Mouse (Mus musculus) spleen, postnatal 10 days (tissue): ENCODE results near the gene Ppid.
"Not testable (repeated sequence)": the region's sequence is repeated elsewhere in the genome, so short reads cannot be mapped to it uniquely, and the experiment has no call there.

Source experiments
- DNase-seq, 2 experiments: peaks; one replicate each; pipeline ENCODE4 v3.0.0; 2021 to 2022; ENCODE audit warnings: low spot score in 2 of 2

Gene Ppid

GRCm38 (mm10) chr3:79572399-79572798, 18.7 kb upstream of the Ppid start:
- DNase-seq, result no peak

- DNase-seq, result not testable (repeated sequence)
These were observed 17.8 kb upstream of the Ppid start for GRCm38 (mm10) chr3:79573376-79573775.

GRCm38 (mm10) chr3:79574336-79574735, 16.8 kb upstream of the Ppid start:
- DNase-seq, result no peak

DNA sequence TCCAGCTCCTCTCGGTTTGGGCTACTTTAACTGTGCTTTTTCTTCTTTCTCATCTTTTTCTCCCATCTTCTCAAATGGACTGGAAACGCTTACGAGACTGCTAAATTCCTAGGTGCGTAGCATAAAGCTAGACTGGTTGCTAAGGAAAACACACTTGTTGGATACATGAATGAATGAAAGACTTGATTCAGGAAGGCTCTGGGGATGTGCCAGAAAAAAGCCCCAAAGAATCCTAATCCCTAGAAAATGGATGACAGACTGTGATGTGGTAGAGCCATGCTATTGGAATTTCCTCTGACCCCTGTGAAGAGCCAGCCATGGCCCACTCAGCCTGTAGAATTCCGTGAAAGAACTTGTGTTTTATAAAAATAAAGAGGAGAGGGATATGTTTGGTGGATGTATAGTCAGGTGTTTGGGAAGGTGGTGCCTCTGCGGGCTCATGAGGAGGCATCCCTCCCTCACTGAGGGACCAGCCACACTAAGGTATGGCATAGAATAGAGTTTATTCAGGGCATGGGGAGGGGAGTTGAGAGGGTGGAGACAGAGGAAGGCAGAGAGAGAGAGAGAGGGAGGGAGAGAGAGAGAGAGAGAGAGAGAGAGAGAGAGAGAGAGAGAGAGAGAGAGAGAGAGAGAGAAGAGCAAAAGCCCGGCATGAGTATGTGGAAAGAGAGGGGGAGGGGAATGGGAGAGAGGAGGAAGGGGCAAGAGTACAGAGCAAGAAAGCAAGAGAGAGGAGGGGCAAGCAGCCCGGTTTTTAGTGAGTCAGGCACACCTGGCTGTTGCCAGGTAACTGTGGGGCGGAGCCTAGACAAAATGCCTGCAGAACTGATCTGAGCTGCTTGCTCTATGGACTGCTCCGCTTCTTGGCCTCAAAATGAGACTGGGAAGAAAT, 15.3 kb upstream of the Ppid start:
- no peak for DNase-seq

- no peak for DNase-seq
These were observed 14.7 kb upstream of the Ppid start for GRCm38 (mm10) chr3:79576468-79576816.

GRCm38 (mm10) chr3:79576865-79577264, 14.3 kb upstream of the Ppid start:
- DNase-seq, result no peak

DNA sequence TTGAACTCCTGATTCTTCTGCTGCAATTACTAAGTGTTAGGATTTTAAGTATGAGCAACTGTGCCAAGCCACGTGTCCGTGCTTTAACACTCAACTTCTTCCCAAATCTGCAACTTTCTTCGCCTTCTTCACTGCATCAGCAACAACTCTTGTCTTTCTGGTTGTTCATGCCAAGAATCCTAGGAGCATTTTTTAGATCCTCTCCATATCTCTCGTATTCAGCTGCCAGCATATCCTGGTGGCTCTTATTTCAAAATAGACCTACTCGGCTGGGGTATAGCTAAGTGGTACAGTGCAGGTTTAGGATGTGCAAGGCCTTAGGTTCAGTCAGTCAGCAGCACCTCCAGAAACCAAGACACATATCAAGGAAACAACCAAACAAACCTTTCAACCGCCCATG, 13.5 kb upstream of the Ppid start:
- no peak for DNase-seq

DNA sequence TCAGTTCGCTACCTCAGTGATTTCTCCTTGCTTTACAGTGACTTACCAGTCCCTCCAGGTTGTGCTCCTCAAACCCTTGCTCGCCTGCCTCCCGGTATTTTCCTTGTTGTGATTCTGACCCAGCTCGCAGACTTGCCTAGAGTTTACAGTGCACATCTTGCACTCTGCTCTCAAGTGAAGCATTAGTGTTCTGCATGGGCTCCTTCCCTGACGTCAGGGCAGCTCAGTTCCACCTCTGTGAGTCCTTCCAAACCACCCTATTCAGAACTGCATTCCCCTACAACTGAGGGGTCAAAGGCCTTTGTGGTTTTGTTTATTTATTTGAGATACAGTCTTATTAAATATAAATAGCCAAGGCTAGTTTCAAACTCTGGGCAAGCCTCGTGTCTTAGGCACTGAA, 13.0 kb upstream of the Ppid start:
- no peak for DNase-seq

GRCm38 (mm10) chr3:79579891-79580575, 11.1 kb upstream of the Ppid start:
- no peak for DNase-seq

- peak; percentile 89 to 92 for DNase-seq
These were observed 4.3 kb upstream of the Ppid start for GRCm38 (mm10) chr3:79586804-79587203.

- DNase-seq, result no peak
These were observed 1.5 kb upstream of the Ppid start for GRCm38 (mm10) chr3:79589671-79590070.

DNA sequence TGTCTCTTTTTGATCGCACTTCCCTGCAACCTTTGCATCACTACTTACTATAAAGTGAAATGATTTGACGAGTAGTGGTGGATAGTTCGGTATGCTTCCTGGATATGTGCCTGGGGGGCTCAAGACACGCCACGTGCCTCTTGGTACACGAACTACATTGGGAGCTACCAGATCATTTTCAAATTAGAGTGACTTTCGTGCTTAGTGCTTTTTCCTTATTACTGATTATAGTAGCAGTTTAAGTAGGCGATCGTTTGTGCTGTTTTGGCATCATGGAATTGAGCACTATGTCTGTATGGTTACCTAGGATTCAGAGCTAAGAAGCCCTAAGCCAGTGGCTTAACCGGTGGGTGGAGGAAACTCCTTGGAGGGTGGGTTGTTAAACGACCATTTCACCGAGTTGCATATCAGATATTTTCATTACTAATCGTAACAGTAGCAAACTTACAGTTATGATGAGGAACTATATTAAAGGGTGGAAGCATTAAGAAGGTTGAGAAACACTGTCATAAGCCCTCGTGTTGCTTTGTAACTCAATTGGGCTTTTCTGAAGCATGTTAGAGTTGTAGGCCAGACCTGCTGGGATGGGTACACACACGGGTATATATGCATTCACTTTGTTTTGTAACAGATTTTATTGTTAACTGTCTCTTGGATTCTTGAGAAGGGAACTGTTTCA, 790 bp downstream of the Ppid start:
- no peak for DNase-seq

DNA sequence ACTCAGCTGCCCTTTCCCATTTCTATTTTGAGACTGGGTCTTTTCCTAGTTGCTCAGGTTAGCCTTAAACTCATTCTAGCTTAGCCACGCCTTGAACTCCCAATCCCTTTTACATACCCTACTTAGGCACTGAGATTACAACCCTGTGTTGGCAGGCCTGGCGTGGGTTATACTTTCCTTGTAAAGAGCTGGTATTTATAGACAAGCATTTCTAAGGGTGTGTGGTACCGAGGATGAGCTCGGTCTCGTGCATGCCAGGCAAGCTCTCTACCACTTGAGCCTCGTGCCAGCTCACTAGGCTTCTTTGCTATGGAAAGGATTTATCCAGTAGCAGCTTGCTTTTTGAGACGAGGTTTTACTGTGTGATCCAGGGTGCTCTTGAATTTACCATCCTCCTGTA, 4.3 kb downstream of the Ppid start:
- DNase-seq, result no peak

DNA sequence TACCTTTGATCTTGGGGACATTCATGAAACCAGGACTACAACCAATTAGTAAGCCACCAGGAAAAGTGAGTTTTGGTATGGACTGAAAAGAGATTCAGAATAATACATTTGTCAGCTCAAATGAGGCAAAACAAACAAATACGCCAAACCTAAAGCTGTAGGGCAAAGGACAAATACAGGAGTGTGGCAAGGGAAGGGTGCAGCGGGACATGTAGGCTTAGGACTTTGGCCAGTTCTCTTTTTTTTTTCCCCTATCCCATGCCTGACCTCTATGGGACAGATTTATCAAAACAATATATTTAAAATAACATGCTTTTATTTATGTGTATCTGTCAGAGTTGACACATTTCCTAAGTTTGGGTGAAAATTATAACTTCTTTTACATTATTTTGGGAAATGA, 18.7 kb downstream of the Ppid start:
- DNase-seq, result no peak

DNA sequence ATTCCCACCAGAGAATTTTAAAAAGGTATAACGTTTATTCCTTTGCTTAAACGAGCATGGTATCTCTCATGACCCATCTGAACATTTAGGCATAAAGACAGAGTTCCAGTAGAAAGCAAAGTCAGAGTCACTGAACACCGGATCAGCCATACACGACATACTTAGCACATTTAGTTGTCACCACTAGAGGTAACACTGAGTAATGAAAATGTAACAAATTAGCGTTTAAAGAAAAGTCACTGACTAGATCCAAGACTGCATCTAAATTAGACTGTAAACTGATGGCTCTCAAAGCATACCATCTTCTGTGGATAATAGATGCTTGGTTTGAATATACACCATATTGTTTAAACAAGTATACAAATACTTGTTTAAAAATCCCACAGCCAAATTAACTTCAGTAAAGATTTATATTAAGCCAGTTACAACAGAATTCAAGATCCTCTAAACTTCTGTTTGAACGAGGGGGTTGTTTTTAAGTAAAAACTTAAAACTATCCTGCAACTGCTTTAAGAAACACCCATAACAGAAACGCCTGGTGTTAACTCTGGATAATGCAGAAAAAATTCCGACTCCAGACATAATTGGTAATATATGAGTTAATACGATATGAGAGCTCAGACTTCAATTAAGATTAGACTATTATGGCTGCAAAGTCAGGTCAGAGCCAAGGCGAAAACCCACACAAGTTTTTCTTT, 36.5 kb downstream of the Ppid start:
- no peak for DNase-seq

GRCm38 (mm10) chr3:79628182-79628560, 37.0 kb downstream of the Ppid start:
- no peak for DNase-seq

GRCm38 (mm10) chr3:79628561-79629415, 37.6 kb downstream of the Ppid start, which contains the start of gene 4930579G24Rik:
4930579G24Rik (plus strand) TSS chr3:79629079.
- peak; percentile 90 to 92 for DNase-seq

DNA sequence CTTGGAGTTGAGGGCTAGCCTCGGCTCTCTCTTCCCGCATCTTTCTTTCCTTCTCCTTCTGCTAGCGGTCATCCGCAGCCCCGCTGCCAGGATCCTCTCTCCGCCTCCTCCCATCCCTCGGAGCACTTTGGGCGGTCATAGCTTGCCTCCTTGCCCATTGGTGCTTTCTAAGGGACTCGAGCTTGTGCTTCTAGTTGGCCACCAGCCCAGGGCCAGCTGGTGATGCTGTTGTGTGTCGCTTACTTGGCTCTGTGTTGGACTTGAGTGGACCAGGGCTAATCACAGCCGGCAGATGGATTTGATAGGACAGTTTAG, 38.2 kb downstream of the Ppid start, which contains the start of gene Etfdh:
Gene Etfdh (minus strand): TSS at position 85 of the 315 bp plus-strand sequence.
- DNase-seq, result peak in 1 of 2 experiments; percentile 70

DNA sequence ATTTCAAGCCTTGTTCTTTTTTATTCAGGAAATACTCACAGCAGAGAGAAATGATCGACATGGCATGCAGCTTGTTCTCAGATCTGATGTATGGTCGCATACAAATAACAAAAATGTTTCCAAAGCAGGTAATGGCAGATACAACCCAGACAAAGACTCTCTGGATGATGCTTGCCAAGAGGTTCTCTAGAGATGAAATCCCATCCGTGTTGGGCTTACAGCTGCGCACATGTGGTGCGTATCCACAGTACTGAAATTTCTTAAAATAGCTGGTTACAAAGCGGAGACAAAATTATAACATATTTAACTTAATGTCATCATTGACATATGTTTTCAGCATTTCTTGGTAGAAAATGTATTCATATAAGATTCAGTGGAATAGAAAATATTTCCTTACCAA, 61.0 kb downstream of the Ppid start:
- DNase-seq, result no peak
